Mouse (Mus musculus) liver, adult 2 months (tissue): ENCODE measurements around the gene Numb.

ENCODE experiments used
- CTCF ChIP-seq: fragments of 200-500 bp; IDR thresholded peaks from 2 replicates; pipeline ENCODE4 v1.5.1; 2011; ENCODE audit warnings: low read depth, low read length, control low read depth
- POLR2A ChIP-seq: fragments of 200-500 bp; IDR thresholded peaks from 2 replicates; pipeline ENCODE4 v1.6.1; 2011; ENCODE audit warnings: low read length, control low read depth; ENCODE audit not compliant: insufficient read depth; ENCODE audit errors: extremely low read depth

- TF ChIP-seq CTCF (no peak), POLR2A (no peak)
Observed at GRCm38 (mm10) chr12:83762706-83763105, 159.0 kb downstream of the Numb start.
